Mouse (Mus musculus) embryonic facial prominence, embryonic 10.5 days (tissue): ENCODE measurements around the gene Adamts4. TPM values are rescaled to one million over a fixed set of nuclear protein-coding genes. Genes with fewer than 3 reads are reported as not detected.

ENCODE experiments used
- DNase-seq: peaks from one replicate; pipeline ENCODE4 v3.0.0-alpha.2; 2017; ENCODE audit warnings: low spot score
- H3K27ac ChIP-seq: fragments of 300-500 bp; sonication (generic); replicated peaks from 2 replicates; pipeline ENCODE4 v1.5.1; 2016; ENCODE audit warnings: mild to moderate bottlenecking
- H3K27me3 ChIP-seq: fragments of 300-500 bp; sonication (generic); replicated peaks from 2 replicates; pipeline ENCODE4 v1.6.1; 2016; ENCODE audit warnings: low read depth, mild to moderate bottlenecking; ENCODE audit not compliant: poor library complexity, severe bottlenecking
- H3K36me3 ChIP-seq: fragments of 300-500 bp; sonication (generic); replicated peaks from 2 replicates; pipeline ENCODE4 v1.6.1; 2016; ENCODE audit warnings: mild to moderate bottlenecking, moderate library complexity
- H3K4me1 ChIP-seq: fragments of 300-500 bp; sonication (generic); 2 replicates; pipeline ENCODE4 v1.6.1; 2016
- H3K4me3 ChIP-seq: fragments of 300-500 bp; sonication (generic); 2 replicates; pipeline ENCODE4 v1.5.1; 2016; ENCODE audit warnings: mild to moderate bottlenecking, moderate library complexity
- H3K9me3 ChIP-seq: fragments of 300-500 bp; sonication (generic); 2 replicates; pipeline ENCODE4 v1.6.1; 2016; ENCODE audit warnings: mild to moderate bottlenecking
- WGBS: fragments of 180-500 bp; shearing (Covaris S2); methylation state at CpG from one replicate; pipeline ENCODE4 v1.1.7; 2016; 5-methylcytosine and 5-hydroxymethylcytosine counted together
- polyA plus RNA-seq: library from polyadenylated mRNA; unstranded; fragments of >200 nt; fragmentation: Nextera tagmentation; extraction: Ambion mirVana; gene quantifications from 2 replicates; pipeline ENCODE4 v1.2.1, GENCODE M21; 2016

The Adamts4 gene
- polyA plus RNA-seq, 1 experiment from 2014 or later = 12.7 TPM

- WGBS = 8% methylated on average over 26 of the region's 26 CpGs
- peak; percentile 71 for DNase-seq
- peaks cover 32% of the 10 kb centered on the region for H3K36me3 ChIP-seq
- H3K27ac ChIP-seq = peak within 1 kb of the TSS; percentile 88
- H3K4me1 ChIP-seq = peaks cover 67% of the 10 kb centered on the region
- H3K9me3 ChIP-seq = no peaks in the 10 kb centered on the region
- H3K4me3 ChIP-seq = peak within 1 kb of the TSS; percentile 61
- H3K27me3 ChIP-seq = no peaks in the 10 kb centered on the region
These were observed 716 bp downstream of the Adamts4 start, which contains the start of gene Ndufs2 for GRCm38 (mm10) chr1:171250680-171251593. TSS of gene Ndufs2 (minus strand) at chr1:171251388.

GRCm38 (mm10) chr1:171251594-171252324 is 1.5 kb downstream of the Adamts4 start:
- no peaks in the 10 kb centered on the region for H3K27me3 ChIP-seq
- peaks cover 61% of the 10 kb centered on the region for H3K4me1 ChIP-seq
- DNase-seq = peak; percentile 69
- H3K36me3 ChIP-seq = peaks cover 40% of the 10 kb centered on the region
- WGBS = 4% methylated on average over 13 of the region's 13 CpGs
- H3K4me3 ChIP-seq = peak overlapping the region; percentile 61
- H3K9me3 ChIP-seq = no peaks in the 10 kb centered on the region
- peak overlapping the region; percentile 88 for H3K27ac ChIP-seq

GRCm38 (mm10) chr1:171252415-171252814 is 2.2 kb downstream of the Adamts4 start:
- H3K4me3 ChIP-seq = peak overlapping the region; percentile 61
- WGBS = 40% methylated on average over 17 of the region's 17 CpGs
- peak overlapping the region; percentile 88 for H3K27ac ChIP-seq
- H3K4me1 ChIP-seq = peaks cover 60% of the 10 kb centered on the region
- DNase-seq = no peak
- H3K27me3 ChIP-seq = no peaks in the 10 kb centered on the region
- H3K9me3 ChIP-seq = no peaks in the 10 kb centered on the region
- peaks cover 43% of the 10 kb centered on the region for H3K36me3 ChIP-seq

- peaks cover 66% of the 10 kb centered on the region for H3K36me3 ChIP-seq
- no peak for DNase-seq
- H3K4me1 ChIP-seq = peaks cover 21% of the 10 kb centered on the region
- H3K27ac ChIP-seq = peak overlapping the region; percentile 54
- H3K4me3 ChIP-seq = no peak overlapping the region
- H3K9me3 ChIP-seq = no peaks in the 10 kb centered on the region
- WGBS = 91% methylated on average over 24 of the region's 24 CpGs
- H3K27me3 ChIP-seq = no peaks in the 10 kb centered on the region
These were observed 6.0 kb downstream of the Adamts4 start for GRCm38 (mm10) chr1:171256095-171256818.

GRCm38 (mm10) chr1:171256937-171257548 is 6.8 kb downstream of the Adamts4 start:
- peaks cover 66% of the 10 kb centered on the region for H3K36me3 ChIP-seq

GRCm38 (mm10) chr1:171257781-171258180 is 7.6 kb downstream of the Adamts4 start:
- Histone ChIP-seq H3K4me1 (peaks cover 15% of the 10 kb centered on the region), H3K27ac (no peak overlapping the region), H3K9me3 (no peaks in the 10 kb centered on the region), H3K36me3 (peaks cover 64% of the 10 kb centered on the region), H3K27me3 (no peaks in the 10 kb centered on the region), H3K4me3 (no peak overlapping the region)
- 91% methylated on average over 9 of the region's 9 CpGs for WGBS
- DNase-seq = no peak

More at GRCm38 (mm10) chr1:171256937-171257548, 6.8 kb downstream of the Adamts4 start:
- no peak overlapping the region for H3K4me3 ChIP-seq
- peaks cover 15% of the 10 kb centered on the region for H3K4me1 ChIP-seq
- H3K9me3 ChIP-seq = no peaks in the 10 kb centered on the region
- H3K27ac ChIP-seq = no peak overlapping the region
- no peaks in the 10 kb centered on the region for H3K27me3 ChIP-seq
- DNase-seq = peak; percentile 71
- 67% methylated on average over 15 of the region's 15 CpGs for whole genome bisulfite sequencing

- Histone ChIP-seq H3K27ac (no peak overlapping the region), H3K4me1 (peaks cover 18% of the 10 kb centered on the region), H3K27me3 (no peaks in the 10 kb centered on the region), H3K9me3 (no peaks in the 10 kb centered on the region), H3K36me3 (peaks cover 54% of the 10 kb centered on the region), H3K4me3 (no peak overlapping the region)
- DNase-seq = no peak
- 82% methylated on average over 17 of the region's 17 CpGs for WGBS
These were observed 8.7 kb downstream of the Adamts4 start for GRCm38 (mm10) chr1:171258921-171259320.

- H3K27ac ChIP-seq = no peak overlapping the region
- H3K36me3 ChIP-seq = peaks cover 40% of the 10 kb centered on the region
- WGBS = 84% methylated on average over 3 of the region's 3 CpGs
- H3K4me1 ChIP-seq = peaks cover 18% of the 10 kb centered on the region
- no peaks in the 10 kb centered on the region for H3K27me3 ChIP-seq
- DNase-seq = no peak
- H3K4me3 ChIP-seq = no peak overlapping the region
- no peaks in the 10 kb centered on the region for H3K9me3 ChIP-seq
These were observed 10.1 kb downstream of the Adamts4 start for GRCm38 (mm10) chr1:171260316-171260715.

- peak overlapping the region; percentile 45 for H3K4me3 ChIP-seq
- peaks cover 18% of the 10 kb centered on the region for H3K4me1 ChIP-seq
- 8% methylated on average over 8 of the region's 8 CpGs for WGBS
- H3K36me3 ChIP-seq = peaks cover 20% of the 10 kb centered on the region
- no peaks in the 10 kb centered on the region for H3K27me3 ChIP-seq
- H3K9me3 ChIP-seq = no peaks in the 10 kb centered on the region
- DNase-seq = peak; percentile 33
- H3K27ac ChIP-seq = peak overlapping the region; percentile 81
These were observed 12.4 kb downstream of the Adamts4 start for GRCm38 (mm10) chr1:171262594-171263130.

- peaks cover 18% of the 10 kb centered on the region for H3K4me1 ChIP-seq
- peak overlapping the region; percentile 81 for H3K27ac ChIP-seq
- 4% methylated on average over 2 of the region's 2 CpGs for WGBS
- H3K36me3 ChIP-seq = peaks cover 14% of the 10 kb centered on the region
- no peaks in the 10 kb centered on the region for H3K27me3 ChIP-seq
- peak overlapping the region; percentile 45 for H3K4me3 ChIP-seq
- H3K9me3 ChIP-seq = no peaks in the 10 kb centered on the region
- peak; percentile 59 for DNase-seq
These were observed 13.0 kb downstream of the Adamts4 start for GRCm38 (mm10) chr1:171263185-171263611.

- Histone ChIP-seq H3K27me3 (no peaks in the 10 kb centered on the region), H3K9me3 (no peaks in the 10 kb centered on the region), H3K27ac (peak overlapping the region; percentile 30), H3K4me1 (peaks cover 18% of the 10 kb centered on the region), H3K36me3 (peaks cover 9% of the 10 kb centered on the region), H3K4me3 (no peak overlapping the region)
- DNase-seq = no peak
- 82% methylated on average over 3 of the region's 3 CpGs for WGBS
These were observed 13.6 kb downstream of the Adamts4 start for GRCm38 (mm10) chr1:171263666-171264461.
